Mouse (Mus musculus) midbrain, embryonic 11.5 days (tissue): ENCODE data around the gene Sdha. TPM values are rescaled to one million over a fixed set of nuclear protein-coding genes. Genes with fewer than 3 reads are reported as not detected.

Source experiments
- ATAC-seq: fragments of 200-750 bp; cut with Nextera tagmentation; 2 replicates; pipeline ENCODE4 v1.8.0; 2017; ENCODE audit warnings: moderate TSS enrichment, moderate library complexity; ENCODE audit not compliant: low FRiP score
- DNase-seq: peaks from one replicate; pipeline ENCODE4 v3.0.0; 2015; ENCODE audit warnings: low spot score; ENCODE audit errors: missing footprints
- H3K27ac ChIP-seq: fragments of 300-500 bp; sonication (generic); 2 replicates; pipeline ENCODE4 v1.5.1; 2014; ENCODE audit warnings: low read depth, low read length
- H3K27me3 ChIP-seq: fragments of 300-500 bp; sonication (generic); 2 replicates; pipeline ENCODE4 v1.6.1; 2014; ENCODE audit warnings: mild to moderate bottlenecking, low read length, moderate library complexity, mixed read lengths; ENCODE audit not compliant: control insufficient read depth, insufficient read depth
- H3K36me3 ChIP-seq: fragments of 300-500 bp; sonication (generic); 2 replicates; pipeline ENCODE4 v1.6.1; 2014; ENCODE audit warnings: mild to moderate bottlenecking, low read length, moderate library complexity, mixed read lengths; ENCODE audit not compliant: control insufficient read depth, insufficient read depth
- H3K4me1 ChIP-seq: fragments of 300-500 bp; sonication (generic); 2 replicates; pipeline ENCODE4 v1.6.1; 2014; ENCODE audit warnings: low read length; ENCODE audit not compliant: control insufficient read depth, insufficient read depth
- H3K4me2 ChIP-seq: fragments of 300-500 bp; sonication (generic); 2 replicates; pipeline ENCODE4 v1.6.1; 2014; ENCODE audit warnings: mild to moderate bottlenecking, moderate library complexity
- H3K4me3 ChIP-seq: fragments of 300-500 bp; sonication (generic); 2 replicates; pipeline ENCODE4 v1.5.1; 2014; ENCODE audit warnings: low read depth, low read length
- H3K9ac ChIP-seq: fragments of 300-500 bp; sonication (generic); 2 replicates; pipeline ENCODE4 v1.6.1; 2014; ENCODE audit warnings: low read length
- H3K9me3 ChIP-seq: fragments of 300-500 bp; sonication (generic); 2 replicates; pipeline ENCODE4 v1.6.1; 2016; ENCODE audit warnings: low read length; ENCODE audit not compliant: control insufficient read depth
- WGBS: fragments of 180-500 bp; shearing (Covaris S2); extraction: QIAGEN DNeasy Blood & Tissue Kit; methylation state at CpG from one replicate; pipeline ENCODE4 v1.1.7; 2014; 5-methylcytosine and 5-hydroxymethylcytosine counted together
- polyA plus RNA-seq: library from polyadenylated mRNA; unstranded; fragments of >200 nt; fragmentation: Nextera tagmentation; extraction: Ambion mirVana; gene quantifications from 2 replicates; pipeline ENCODE4 v1.2.1, GENCODE M21; 2014

Sdha gene
- polyA plus RNA-seq, 1 experiment from 2014 or later = 227 TPM

GRCm38 (mm10) chr13:74282299-74282698 lies 67.8 kb downstream of the Sdha start:
- DNase-seq = no peak
- no peak overlapping the region for H3K27ac ChIP-seq
- no peak overlapping the region for H3K4me3 ChIP-seq
- no peaks in the 10 kb centered on the region for H3K4me1 ChIP-seq
- no peaks in the 10 kb centered on the region for H3K36me3 ChIP-seq
- H3K27me3 ChIP-seq = no peaks in the 10 kb centered on the region
- H3K9me3 ChIP-seq = no peaks in the 10 kb centered on the region
- 95% methylated on average over 1 of the region's 2 CpGs for WGBS
- H3K9ac ChIP-seq = no peak overlapping the region
- no peak for ATAC-seq
- H3K4me2 ChIP-seq = no peak overlapping the region

- no peaks in the 10 kb centered on the region for H3K36me3 ChIP-seq
- no peak overlapping the region for H3K4me3 ChIP-seq
- 87% methylated on average over 4 of the region's 4 CpGs for WGBS
- no peak overlapping the region for H3K4me2 ChIP-seq
- DNase-seq = no peak
- no peaks in the 10 kb centered on the region for H3K4me1 ChIP-seq
- ATAC-seq = no peak
- H3K27ac ChIP-seq = no peak overlapping the region
- H3K9ac ChIP-seq = no peak overlapping the region
- H3K9me3 ChIP-seq = no peaks in the 10 kb centered on the region
- no peaks in the 10 kb centered on the region for H3K27me3 ChIP-seq
These were observed 74.4 kb downstream of the Sdha start for GRCm38 (mm10) chr13:74275726-74276125.

Other genes starting within 250 kb of the Sdha start
- 0.03 TPM in 1 of 2 replicates, not detected in the other for gene Slc9a3, start 228.8 kb downstream of the Sdha start, polyA plus RNA-seq
- gene Exoc3, start 141.5 kb downstream of the Sdha start, polyA plus RNA-seq = 69.4 and 71.2 TPM in 2 replicates
- gene Ahrr, start 57.9 kb downstream of the Sdha start, polyA plus RNA-seq = 1.4 and 1.5 TPM in 2 replicates
- gene Pdcd6, start 32.7 kb downstream of the Sdha start, polyA plus RNA-seq = 116 and 125 TPM in 2 replicates
- 58.2 and 61.9 TPM in 2 replicates for gene Ccdc127, start within 50 bp of the Sdha start, polyA plus RNA-seq
- not detected in 2 replicates for gene Lrrc14b, start 13.7 kb upstream of the Sdha start, polyA plus RNA-seq
- gene Zfp72, start 40.6 kb upstream of the Sdha start, polyA plus RNA-seq = 4.3 and 4.8 TPM in 2 replicates
- 82.1 and 82.3 TPM in 2 replicates for gene Ftl1-ps1, start 49.4 kb upstream of the Sdha start, polyA plus RNA-seq
- 22.8 and 23.7 TPM in 2 replicates for gene Zfp825, start 143.7 kb upstream of the Sdha start, polyA plus RNA-seq